Mouse (Mus musculus) spleen, adult 2 months (tissue): ENCODE measurements around the gene Nsl1.

Experiments used
- CTCF ChIP-seq: fragments of 200-500 bp; IDR thresholded peaks from 2 replicates; pipeline ENCODE4 v1.5.1; 2011; ENCODE audit warnings: mild to moderate bottlenecking, inconsistent platforms; ENCODE audit not compliant: insufficient read depth, insufficient read length, insufficient replicate concordance; ENCODE audit errors: extremely low read depth
- POLR2A ChIP-seq: fragments of 200-500 bp; IDR thresholded peaks from 2 replicates; pipeline ENCODE4 v1.6.1; 2011; ENCODE audit warnings: low read depth, low read length, inconsistent platforms

- no peak for TF ChIP-seq CTCF
- no peak for TF ChIP-seq POLR2A
Observed at GRCm38 (mm10) chr1:191041352-191041751, 21.5 kb upstream of the Nsl1 start.
